Comparison of ENCODE assay signal across 26 mouse cellular contexts in genomic region chr16:62915530-62915929, GRCm38 (mm10).
"Had no signal": no experiment of that assay in that cellular context is flagged by ENCODE, and none has a peak within 500 bp of the region (broad histone marks: within the 10 kb centered on the region; RNA-seq: fewer than 3 reads in every experiment).

No protein-coding gene starts in this region.

- H3K9ac ChIP-seq: heart, embryonic 13.5 days; heart, embryonic 15.5 days; hindbrain, embryonic 14.5 days; intestine, embryonic 15.5 days; limb, embryonic 13.5 days; limb, embryonic 15.5 days; liver, embryonic 13.5 days had no signal

- H3K4me1 ChIP-seq: intestine, embryonic 15.5 days; limb, embryonic 13.5 days; limb, embryonic 15.5 days; liver, embryonic 13.5 days had no signal

- H3K27ac ChIP-seq: heart, adult 2 months; heart, embryonic 13.5 days; heart, embryonic 15.5 days; hindbrain, embryonic 14.5 days; intestine, embryonic 15.5 days; kidney, postnatal 0 days; limb, embryonic 13.5 days; limb, embryonic 15.5 days; liver, embryonic 13.5 days had no signal

- H3K9me3 ChIP-seq: heart, embryonic 13.5 days; heart, embryonic 15.5 days; intestine, embryonic 15.5 days; limb, embryonic 13.5 days; limb, embryonic 15.5 days; liver, embryonic 13.5 days had no signal

- H3K4me3 ChIP-seq: heart, adult 2 months; heart, embryonic 13.5 days; heart, embryonic 15.5 days; intestine, embryonic 15.5 days; limb, embryonic 13.5 days; limb, embryonic 15.5 days; liver, embryonic 13.5 days had no signal

- H3K27me3 ChIP-seq: heart, embryonic 13.5 days; heart, embryonic 15.5 days; intestine, embryonic 15.5 days; limb, embryonic 13.5 days; limb, embryonic 15.5 days; liver, embryonic 13.5 days had no signal

- ATAC-seq: hindbrain, embryonic 16.5 days; inflammation-experienced regulatory T-cells, adult 6 months; intestine, embryonic 15.5 days; intestine, postnatal 0 days had no signal

- H3K4me2 ChIP-seq: heart, embryonic 11.5 days; heart, embryonic 13.5 days; heart, embryonic 15.5 days; hindbrain, embryonic 14.5 days; intestine, embryonic 15.5 days; limb, embryonic 13.5 days; limb, embryonic 15.5 days; liver, embryonic 11.5 days; liver, embryonic 13.5 days had no signal

- H3K36me3 ChIP-seq: heart, embryonic 13.5 days; heart, embryonic 15.5 days; intestine, embryonic 15.5 days; limb, embryonic 13.5 days; limb, embryonic 15.5 days; liver, embryonic 13.5 days had no signal

- DNase-seq: gastrocnemius, postnatal 14 days; gastrocnemius, postnatal 36 days; heart, adult 11 months; heart, adult 2 months; heart, postnatal 14 days; heart, postnatal 36 days; kidney, adult 18-20 months; kidney, adult 8-10 months; kidney, postnatal 14 days; kidney, postnatal 36 days; layer of hippocampus, adult 9-11 months; layer of hippocampus, postnatal 36 days; left cerebral cortex, postnatal 4 days; liver, embryonic 13.5 days had no signal
